Mouse (Mus musculus) mouse embryonic stem cell (cell line): Measurements from ENCODE around the gene Spata31d1b.
"Not testable (repeated sequence)": the region's sequence is repeated elsewhere in the genome, so short reads cannot be mapped to it uniquely, and the experiment has no call there.

Experiments used
- in situ Hi-C, 2 experiments: fragments of 300-500 bp; cut with MboI; formaldehyde crosslinking; loops; 1 replicate in 1 of 2; 3 replicates in 1 of 2; pipeline ENCODE4 v1.14.3; 2019 to 2020; ENCODE audit warnings: low sequenced_read_pairs in 2 of 2, low pct_unique_long_range_greater_than_20kb in 1 of 2, mixed read lengths in 1 of 2; ENCODE audit not compliant: unreplicated experiment in 1 of 2

Gene Spata31d1b

GRCm38 (mm10) chr13:59711984-59712383 is at the start of gene Spata31d1b:
Gene Spata31d1b (plus strand): TSS chr13:59712284.
- in situ Hi-C loops = not testable (repeated sequence)

GRCm38 (mm10) chr13:59663939-59664712 is 48.0 kb upstream of the Spata31d1b start:
- in situ Hi-C loops = no loop called here

GRCm38 (mm10) chr13:59667763-59668162 is 44.3 kb upstream of the Spata31d1b start:
- in situ Hi-C loops = no loop called here

- in situ Hi-C loops = no loop called here
Measured at GRCm38 (mm10) chr13:59668501-59669093, 43.5 kb upstream of the Spata31d1b start.

- in situ Hi-C loops = no loop called here
Measured at GRCm38 (mm10) chr13:59669946-59670345, 42.1 kb upstream of the Spata31d1b start.

- in situ Hi-C loops = no loop called here
Measured at GRCm38 (mm10) chr13:59671521-59671920, 40.6 kb upstream of the Spata31d1b start.

GRCm38 (mm10) chr13:59672248-59672647 is 39.8 kb upstream of the Spata31d1b start:
- in situ Hi-C loops = no loop called here

- in situ Hi-C loops = no loop called here
Measured at GRCm38 (mm10) chr13:59673597-59673996, 38.5 kb upstream of the Spata31d1b start.

GRCm38 (mm10) chr13:59674215-59674614 is 37.9 kb upstream of the Spata31d1b start:
- in situ Hi-C loops = no loop called here

- in situ Hi-C loops = no loop called here
Measured at GRCm38 (mm10) chr13:59674761-59675150, 37.3 kb upstream of the Spata31d1b start.

GRCm38 (mm10) chr13:59675151-59676011 is 36.7 kb upstream of the Spata31d1b start, which contains the start of gene Golm1:
Gene Golm1 (minus strand): TSS chr13:59675811.
- in situ Hi-C loops = no loop called here

GRCm38 (mm10) chr13:59676316-59677229 is 35.5 kb upstream of the Spata31d1b start:
- in situ Hi-C loops = no loop called here

- in situ Hi-C loops = no loop called here
Measured at GRCm38 (mm10) chr13:59679306-59679705, 32.8 kb upstream of the Spata31d1b start.

- in situ Hi-C loops = no loop called here
Measured at GRCm38 (mm10) chr13:59679908-59680307, 32.2 kb upstream of the Spata31d1b start.

- in situ Hi-C loops = no loop called here
Measured at GRCm38 (mm10) chr13:59682629-59683028, 29.5 kb upstream of the Spata31d1b start.

GRCm38 (mm10) chr13:59685236-59685635 is 26.8 kb upstream of the Spata31d1b start:
- in situ Hi-C loops = no loop called here

- in situ Hi-C loops = no loop called here
Measured at GRCm38 (mm10) chr13:59688338-59688770, 23.7 kb upstream of the Spata31d1b start.

GRCm38 (mm10) chr13:59689313-59689712 is 22.8 kb upstream of the Spata31d1b start:
- in situ Hi-C loops = no loop called here
